Mouse (Mus musculus) kidney, adult 2 months (tissue): ENCODE measurements around the gene Sostdc1.

Source experiments
- CTCF ChIP-seq: fragments of 200-500 bp; conservative IDR thresholded peaks from 2 replicates; pipeline ENCODE4 v1.5.1; 2011; ENCODE audit warnings: low read depth, mild to moderate bottlenecking, control low read depth, low read length, moderate library complexity, mixed read lengths; ENCODE audit not compliant: insufficient read depth, insufficient read length
- POLR2A ChIP-seq: fragments of 200-500 bp; IDR thresholded peaks from one replicate; pipeline ENCODE4 v1.6.1; 2011; ENCODE audit warnings: low read depth, low read length, control low read depth

- TF ChIP-seq CTCF (no peak), POLR2A (no peak)
Observed at GRCm38 (mm10) chr12:36333837-36334281, 19.9 kb downstream of the Sostdc1 start.
